Mouse (Mus musculus) ovary, adult 18-20 months (tissue): ENCODE measurements around the gene Mocs2.

Source experiments
- DNase-seq: peaks from one replicate; pipeline ENCODE4 v3.0.0; 2022; ENCODE audit warnings: low spot score, mixed read lengths

The Mocs2 gene

GRCm38 (mm10) chr13:114817751-114818360 lies at the start of gene Mocs2:
Mocs2 (plus strand) TSS chr13:114818236.
- DNase-seq: peak; percentile 86

GRCm38 (mm10) chr13:114791511-114791910 lies 26.5 kb upstream of the Mocs2 start:
- no peak for DNase-seq

- DNase-seq: no peak
Observed at GRCm38 (mm10) chr13:114793250-114794030, 24.6 kb upstream of the Mocs2 start.

GRCm38 (mm10) chr13:114801857-114802256 lies 16.2 kb upstream of the Mocs2 start:
- no peak for DNase-seq

GRCm38 (mm10) chr13:114802971-114803370 lies 15.1 kb upstream of the Mocs2 start:
- no peak for DNase-seq

- DNase-seq: no peak
Observed at GRCm38 (mm10) chr13:114809624-114810210, 8.3 kb upstream of the Mocs2 start.

GRCm38 (mm10) chr13:114818513-114818912 lies 477 bp downstream of the Mocs2 start:
- no peak for DNase-seq

- no peak for DNase-seq
Observed at GRCm38 (mm10) chr13:114822871-114823270, 4.8 kb downstream of the Mocs2 start.

GRCm38 (mm10) chr13:114825377-114825855 lies 7.4 kb downstream of the Mocs2 start:
- no peak for DNase-seq

GRCm38 (mm10) chr13:114831367-114831833 lies 13.4 kb downstream of the Mocs2 start:
- no peak for DNase-seq

- DNase-seq: no peak
Observed at GRCm38 (mm10) chr13:114832761-114833160, 14.7 kb downstream of the Mocs2 start.

- no peak for DNase-seq
Observed at GRCm38 (mm10) chr13:114833351-114833750, 15.3 kb downstream of the Mocs2 start.

GRCm38 (mm10) chr13:114834580-114834979 lies 16.5 kb downstream of the Mocs2 start:
- DNase-seq: no peak

- DNase-seq: no peak
Observed at GRCm38 (mm10) chr13:114837061-114837460, 19.0 kb downstream of the Mocs2 start.

GRCm38 (mm10) chr13:114838535-114838990 lies 20.5 kb downstream of the Mocs2 start:
- peak; percentile 70 for DNase-seq

GRCm38 (mm10) chr13:114839098-114839497 lies 21.1 kb downstream of the Mocs2 start:
- no peak for DNase-seq

GRCm38 (mm10) chr13:114840545-114840944 lies 22.5 kb downstream of the Mocs2 start:
- DNase-seq: no peak

GRCm38 (mm10) chr13:114843318-114843717 lies 25.3 kb downstream of the Mocs2 start:
- DNase-seq: no peak

- no peak for DNase-seq
Observed at GRCm38 (mm10) chr13:114845804-114846203, 27.8 kb downstream of the Mocs2 start.

- DNase-seq: no peak
Observed at GRCm38 (mm10) chr13:114848945-114849344, 30.9 kb downstream of the Mocs2 start.

GRCm38 (mm10) chr13:114852264-114853111 lies 34.5 kb downstream of the Mocs2 start:
- no peak for DNase-seq

- no peak for DNase-seq
Observed at GRCm38 (mm10) chr13:114853152-114853551, 35.1 kb downstream of the Mocs2 start.
